Mouse (Mus musculus) midbrain, embryonic 15.5 days (tissue): Measurements from ENCODE around the gene Bahcc1. TPM values are rescaled to one million over a fixed set of nuclear protein-coding genes. Genes with fewer than 3 reads are reported as not detected.
A peak's percentile ranks its signal among the peaks of the same experiment; 100 is the strongest.

Experiments used
- ATAC-seq: fragments of 200-750 bp; cut with Nextera tagmentation; replicated peaks from 2 replicates; pipeline ENCODE4 v1.8.0; 2017; ENCODE audit warnings: moderate TSS enrichment
- H3K27ac ChIP-seq: fragments of 300-500 bp; sonication (generic); 2 replicates; pipeline ENCODE4 v1.5.1; 2015; ENCODE audit warnings: mild to moderate bottlenecking, inconsistent platforms
- H3K27me3 ChIP-seq: fragments of 300-500 bp; sonication (generic); replicated peaks from 2 replicates; pipeline ENCODE4 v1.6.1; 2015; ENCODE audit warnings: inconsistent platforms
- H3K36me3 ChIP-seq: fragments of 300-500 bp; sonication (generic); replicated peaks from 2 replicates; pipeline ENCODE4 v1.6.1; 2015; ENCODE audit warnings: inconsistent platforms
- H3K4me1 ChIP-seq: fragments of 300-500 bp; sonication (generic); 2 replicates; pipeline ENCODE4 v1.6.1; 2015; ENCODE audit warnings: inconsistent platforms
- H3K4me2 ChIP-seq: fragments of 300-500 bp; sonication (generic); 2 replicates; pipeline ENCODE4 v1.6.1; 2015; ENCODE audit warnings: inconsistent platforms, mild to moderate bottlenecking, moderate library complexity
- H3K4me3 ChIP-seq: fragments of 300-500 bp; sonication (generic); 2 replicates; pipeline ENCODE4 v1.5.1; 2015; ENCODE audit warnings: mild to moderate bottlenecking, inconsistent platforms
- H3K9ac ChIP-seq: fragments of 300-500 bp; sonication (generic); 2 replicates; pipeline ENCODE4 v1.6.1; 2015; ENCODE audit warnings: mild to moderate bottlenecking, inconsistent platforms
- H3K9me3 ChIP-seq: fragments of 300-500 bp; sonication (generic); 2 replicates; pipeline ENCODE4 v1.6.1; 2016; ENCODE audit warnings: inconsistent platforms
- WGBS: fragments of 180-500 bp; shearing (Covaris S2); methylation state at CpG from one replicate; pipeline ENCODE4 v1.1.7; 2015; ENCODE audit warnings: mixed read lengths; 5-methylcytosine and 5-hydroxymethylcytosine counted together
- polyA plus RNA-seq: library from polyadenylated mRNA; unstranded; fragments of >200 nt; fragmentation: Nextera tagmentation; extraction: Ambion mirVana; gene quantifications from 2 replicates; pipeline ENCODE4 v1.2.1, GENCODE M21; 2015

Gene Bahcc1
- polyA plus RNA-seq, 1 experiment from 2014 or later, result 16.2 TPM

DNA sequence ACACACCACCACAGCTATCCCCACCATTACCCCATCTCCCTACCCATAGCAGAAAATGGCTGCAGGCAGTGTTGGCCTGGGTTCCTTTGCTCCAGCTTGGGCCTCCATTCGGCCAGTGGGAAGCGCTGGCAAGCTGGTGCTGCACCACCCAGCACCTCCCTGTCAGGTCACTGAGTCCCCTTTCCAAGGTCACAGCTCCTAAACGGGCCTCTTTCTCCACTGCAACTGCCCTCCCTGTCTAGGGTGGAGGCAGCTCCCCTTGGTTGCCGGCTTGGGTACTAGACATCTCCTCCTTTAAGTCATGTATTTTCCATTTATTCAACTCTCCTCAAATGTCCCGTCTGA, 71.6 kb downstream of the Bahcc1 start:
- Histone ChIP-seq H3K4me3 (peak overlapping the region; percentile 52; the same call in 1 of the 2 replicates), H3K9ac (peak overlapping the region; percentile 61; the same call in 1 of the 2 replicates), H3K27ac (peak overlapping the region; percentile 93), H3K4me2 (peak overlapping the region; percentile 72), H3K36me3 (no peaks in the 10 kb centered on the region), H3K27me3 (peaks cover 6% of the 10 kb centered on the region), H3K9me3 (no peaks in the 10 kb centered on the region), H3K4me1 (peaks cover 49% of the 10 kb centered on the region)
- no peak for ATAC-seq
- WGBS, result 33% methylated on average over 5 of the region's 5 CpGs

GRCm38 (mm10) chr11:120304886-120305534, 72.3 kb downstream of the Bahcc1 start:
- peak overlapping the region; percentile 72 for H3K4me2 ChIP-seq
- 2% methylated on average over 53 of the region's 53 CpGs for WGBS

GRCm38 (mm10) chr11:120305535-120306365, 73.0 kb downstream of the Bahcc1 start:
- peak overlapping the region; percentile 52 for H3K4me3 ChIP-seq
- peaks cover 6% of the 10 kb centered on the region for H3K27me3 ChIP-seq
- peak overlapping the region; percentile 46 for H3K9ac ChIP-seq
- no peaks in the 10 kb centered on the region for H3K36me3 ChIP-seq
- no peaks in the 10 kb centered on the region for H3K9me3 ChIP-seq
- H3K27ac ChIP-seq, result peak overlapping the region; percentile 93
- H3K4me1 ChIP-seq, result peaks cover 56% of the 10 kb centered on the region
- 22% methylated on average over 15 of the region's 15 CpGs for WGBS
- peak; percentile 25 for ATAC-seq
- peak overlapping the region; percentile 72 for H3K4me2 ChIP-seq

More at GRCm38 (mm10) chr11:120304886-120305534, 72.3 kb downstream of the Bahcc1 start:
- H3K4me1 ChIP-seq, result peaks cover 49% of the 10 kb centered on the region
- H3K36me3 ChIP-seq, result no peaks in the 10 kb centered on the region
- peak overlapping the region; percentile 61 for H3K9ac ChIP-seq
- peak; percentile 95 for ATAC-seq
- no peaks in the 10 kb centered on the region for H3K9me3 ChIP-seq
- H3K27me3 ChIP-seq, result peaks cover 6% of the 10 kb centered on the region
- peak overlapping the region; percentile 93 for H3K27ac ChIP-seq
- peak overlapping the region; percentile 52 for H3K4me3 ChIP-seq

GRCm38 (mm10) chr11:120306366-120307131, 73.8 kb downstream of the Bahcc1 start:
- peak overlapping the region; percentile 72; the same call in 1 of the 2 replicates for H3K4me2 ChIP-seq
- 56% methylated on average over 12 of the region's 12 CpGs for WGBS
- no peak overlapping the region; the same call in 1 of the 2 replicates for H3K9ac ChIP-seq
- no peaks in the 10 kb centered on the region for H3K9me3 ChIP-seq
- H3K4me1 ChIP-seq, result peaks cover 62% of the 10 kb centered on the region
- ATAC-seq, result no peak
- no peaks in the 10 kb centered on the region for H3K36me3 ChIP-seq
- H3K27ac ChIP-seq, result peak overlapping the region; percentile 93; the same call in 1 of the 2 replicates
- H3K27me3 ChIP-seq, result peaks cover 6% of the 10 kb centered on the region
- no peak overlapping the region for H3K4me3 ChIP-seq

DNA sequence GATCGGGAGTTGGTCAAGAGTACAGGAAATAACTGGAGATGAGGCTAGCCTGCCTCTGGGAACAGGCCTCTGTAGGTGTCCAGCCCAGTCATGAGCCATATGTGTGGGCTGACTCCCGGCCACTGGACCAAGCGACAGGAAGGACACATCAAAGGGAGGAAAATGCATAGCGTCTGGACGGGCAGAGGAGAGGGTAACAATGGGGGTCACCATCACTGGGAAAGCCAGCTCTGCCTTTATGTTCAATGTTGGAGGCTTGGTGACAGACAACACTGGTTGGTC, 74.3 kb downstream of the Bahcc1 start:
- no peak for ATAC-seq
- 11% methylated on average over 5 of the region's 5 CpGs for WGBS
- no peaks in the 10 kb centered on the region for H3K36me3 ChIP-seq
- H3K9ac ChIP-seq, result no peak overlapping the region
- peaks cover 6% of the 10 kb centered on the region for H3K27me3 ChIP-seq
- H3K27ac ChIP-seq, result peak overlapping the region; percentile 48
- 0 out of 2 replicates have a peak overlapping the region, but pooled peaks have one; percentile 0 for H3K4me2 ChIP-seq
- no peaks in the 10 kb centered on the region for H3K9me3 ChIP-seq
- peaks cover 67% of the 10 kb centered on the region for H3K4me1 ChIP-seq
- no peak overlapping the region for H3K4me3 ChIP-seq

- ATAC-seq, result no peak
- peaks cover 6% of the 10 kb centered on the region for H3K27me3 ChIP-seq
- 0 out of 2 replicates have a peak overlapping the region, but pooled peaks have one; percentile 0 for H3K4me2 ChIP-seq
- H3K36me3 ChIP-seq, result no peaks in the 10 kb centered on the region
- 6% methylated on average over 19 of the region's 19 CpGs for WGBS
- H3K27ac ChIP-seq, result peak overlapping the region; percentile 48
- peaks cover 68% of the 10 kb centered on the region for H3K4me1 ChIP-seq
- H3K9me3 ChIP-seq, result no peaks in the 10 kb centered on the region
- no peak overlapping the region for H3K4me3 ChIP-seq
- no peak overlapping the region for H3K9ac ChIP-seq
Observed at GRCm38 (mm10) chr11:120307566-120308430, 75.1 kb downstream of the Bahcc1 start.

DNA sequence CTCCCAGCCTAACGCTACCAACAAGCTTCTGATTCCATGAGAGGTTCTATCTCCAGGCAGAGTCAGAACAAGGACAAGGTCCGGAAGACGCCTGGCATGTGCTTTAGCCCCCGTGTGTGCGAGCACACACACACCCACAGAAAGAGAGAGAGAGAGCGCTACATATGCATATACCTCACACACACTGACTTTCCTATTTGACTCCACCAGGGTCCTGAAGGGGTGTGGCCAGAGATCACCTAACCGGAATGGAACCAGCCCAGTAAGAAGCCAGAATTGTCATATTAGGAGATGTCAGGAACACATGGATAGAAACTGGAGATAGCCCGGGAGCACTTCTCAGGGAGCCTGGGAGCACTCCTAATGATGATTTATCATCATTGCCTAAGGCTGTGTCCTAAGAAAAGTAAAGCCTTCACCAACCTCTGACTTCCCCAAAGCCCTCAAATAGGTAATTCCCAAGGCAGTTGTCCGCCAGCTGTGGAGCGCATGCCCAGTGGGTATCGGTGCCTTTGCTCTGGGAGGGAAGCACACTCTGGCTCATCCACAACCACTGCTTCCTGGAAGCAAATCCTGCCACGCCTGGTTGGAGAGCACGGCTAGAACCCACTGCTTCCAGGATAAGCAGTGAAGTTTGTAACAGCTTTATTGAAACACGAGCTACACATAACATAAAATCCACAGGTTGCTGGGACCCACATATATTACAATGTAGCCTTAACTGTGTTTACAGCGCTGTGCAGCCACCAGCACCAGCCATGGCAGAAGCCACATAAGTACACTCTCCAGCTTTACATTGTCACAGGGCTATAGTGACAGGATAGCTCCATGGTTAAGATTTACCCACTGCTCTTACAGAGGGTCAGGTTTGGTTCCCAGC, 75.9 kb downstream of the Bahcc1 start:
- H3K9me3 ChIP-seq, result no peaks in the 10 kb centered on the region
- WGBS, result 52% methylated on average over 15 of the region's 15 CpGs
- H3K27ac ChIP-seq, result no peak overlapping the region
- H3K36me3 ChIP-seq, result no peaks in the 10 kb centered on the region
- no peak overlapping the region for H3K4me2 ChIP-seq
- no peak overlapping the region for H3K9ac ChIP-seq
- peaks cover 60% of the 10 kb centered on the region for H3K4me1 ChIP-seq
- peaks cover 3% of the 10 kb centered on the region; the same call in 1 of the 2 replicates for H3K27me3 ChIP-seq
- no peak overlapping the region for H3K4me3 ChIP-seq
- no peak for ATAC-seq

DNA sequence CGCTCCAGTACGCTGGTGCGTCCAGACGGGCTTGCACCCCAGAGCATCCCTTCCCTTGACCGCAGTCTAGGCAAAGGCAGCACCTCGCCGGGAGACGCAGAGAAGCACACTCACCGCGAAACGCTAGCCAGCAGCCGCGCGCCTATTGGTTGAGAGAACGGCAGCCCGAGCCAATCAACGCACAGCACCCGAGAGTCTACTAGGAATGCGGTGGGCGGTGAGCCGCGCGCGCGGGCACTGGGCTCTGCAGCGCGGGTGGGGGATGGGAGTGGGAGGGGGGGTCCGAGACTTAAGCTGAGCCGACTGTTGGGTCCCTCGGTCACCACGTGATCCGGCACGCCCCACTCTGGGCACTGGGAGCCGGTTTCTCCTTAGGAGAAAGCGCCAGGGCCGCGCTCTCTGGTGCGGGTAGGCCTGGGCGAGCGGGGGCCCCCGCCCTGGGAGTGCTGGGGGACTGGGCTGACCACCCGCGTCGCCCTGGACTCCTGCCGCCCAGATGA, 78.1 kb downstream of the Bahcc1 start:
- H3K4me1 ChIP-seq, result peaks cover 59% of the 10 kb centered on the region
- under 1% methylated on average over 45 of the region's 45 CpGs for WGBS
- H3K4me3 ChIP-seq, result peak overlapping the region; percentile 40
- no peaks in the 10 kb centered on the region for H3K36me3 ChIP-seq
- peak overlapping the region; percentile 76 for H3K4me2 ChIP-seq
- H3K27me3 ChIP-seq, result 0 out of 2 replicates have a peak, but pooled peaks cover 2% of the 10 kb centered on the region
- peak; percentile 92 for ATAC-seq
- H3K9ac ChIP-seq, result peak overlapping the region; percentile 54
- peak overlapping the region; percentile 91 for H3K27ac ChIP-seq
- no peaks in the 10 kb centered on the region for H3K9me3 ChIP-seq

DNA sequence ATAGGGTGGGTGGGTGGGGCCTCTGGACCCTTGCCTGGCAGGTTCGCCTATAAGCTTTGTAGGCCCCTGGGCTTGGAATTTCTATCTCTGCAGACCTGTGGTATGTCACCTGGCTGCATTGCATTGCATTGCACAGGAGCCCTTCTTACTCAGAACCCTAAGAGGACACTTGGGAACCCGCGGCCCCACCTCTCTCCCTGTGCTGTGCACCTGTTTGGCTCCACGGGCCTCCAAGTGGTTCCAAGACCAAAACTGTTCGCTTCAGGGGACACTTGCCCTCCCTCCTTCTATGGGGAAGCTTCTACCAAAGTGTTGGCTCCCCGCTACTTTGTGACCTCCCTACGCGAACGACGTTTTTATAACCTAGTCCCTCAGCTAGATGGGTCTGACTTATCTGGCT, 78.8 kb downstream of the Bahcc1 start:
- H3K4me2 ChIP-seq, result peak overlapping the region; percentile 76
- peak overlapping the region; percentile 91 for H3K27ac ChIP-seq
- no peaks in the 10 kb centered on the region for H3K27me3 ChIP-seq
- WGBS, result 44% methylated on average over 10 of the region's 10 CpGs
- peaks cover 55% of the 10 kb centered on the region for H3K4me1 ChIP-seq
- no peaks in the 10 kb centered on the region for H3K9me3 ChIP-seq
- peak overlapping the region; percentile 54 for H3K9ac ChIP-seq
- H3K4me3 ChIP-seq, result peak overlapping the region; percentile 40
- ATAC-seq, result no peak
- H3K36me3 ChIP-seq, result no peaks in the 10 kb centered on the region

DNA sequence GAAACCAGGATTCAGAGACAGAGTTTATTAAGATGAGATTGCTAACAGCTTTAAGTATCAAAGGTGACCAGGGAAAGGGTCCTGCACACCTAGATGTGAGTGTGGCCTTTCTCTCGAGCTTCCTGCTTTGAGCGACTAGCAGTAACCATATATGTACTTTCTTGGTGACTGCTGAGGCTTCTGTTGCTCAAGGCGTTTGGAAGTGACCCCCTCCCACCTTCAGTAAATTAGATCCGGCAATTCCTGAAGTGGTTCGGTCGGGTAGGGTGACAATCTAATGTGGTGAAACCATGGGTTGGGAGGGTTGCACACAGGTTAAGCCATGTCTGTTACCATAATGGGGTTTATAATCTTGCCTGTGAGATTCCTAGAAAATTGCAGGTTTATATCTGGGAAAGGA, 79.3 kb downstream of the Bahcc1 start:
- Histone ChIP-seq H3K36me3 (no peaks in the 10 kb centered on the region), H3K9me3 (no peaks in the 10 kb centered on the region), H3K27ac (peak overlapping the region; percentile 91; the same call in 1 of the 2 replicates), H3K9ac (no peak overlapping the region; the same call in 1 of the 2 replicates), H3K27me3 (no peaks in the 10 kb centered on the region), H3K4me1 (peaks cover 55% of the 10 kb centered on the region), H3K4me2 (no peak overlapping the region), H3K4me3 (no peak overlapping the region)
- WGBS, result 82% methylated on average over 6 of the region's 6 CpGs
- no peak for ATAC-seq
